Mouse (Mus musculus): Measurements from ENCODE around the gene Prdx6b. TPM values are rescaled to one million over a fixed set of nuclear protein-coding genes. Genes with fewer than 3 reads are reported as not detected.

Prdx6b gene
- polyA plus RNA-seq (2012; rRNA removed): not detected in 2 replicates

DNA sequence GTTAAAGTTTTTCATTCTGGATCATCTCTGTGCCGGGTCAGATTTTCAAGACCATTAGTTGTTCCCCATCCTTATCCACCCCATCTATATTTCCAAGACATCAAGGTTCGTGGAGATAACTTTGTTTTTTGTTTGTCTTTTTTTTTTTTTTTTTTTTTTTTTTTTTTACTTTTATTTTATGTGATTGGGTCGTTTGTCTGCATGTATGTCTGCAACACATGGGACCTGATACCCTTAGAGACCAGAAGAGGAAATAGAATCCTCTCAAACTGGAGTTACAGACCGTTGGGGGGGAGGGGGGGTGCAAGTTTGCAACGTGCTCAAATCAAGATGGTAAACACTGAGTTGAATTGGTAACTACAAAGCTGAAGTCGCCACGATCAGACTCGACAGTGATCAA, at the start of gene Prdx6b:
Prdx6b (plus strand) TSS at position 301 of the 400 bp plus-strand sequence.

DNA sequence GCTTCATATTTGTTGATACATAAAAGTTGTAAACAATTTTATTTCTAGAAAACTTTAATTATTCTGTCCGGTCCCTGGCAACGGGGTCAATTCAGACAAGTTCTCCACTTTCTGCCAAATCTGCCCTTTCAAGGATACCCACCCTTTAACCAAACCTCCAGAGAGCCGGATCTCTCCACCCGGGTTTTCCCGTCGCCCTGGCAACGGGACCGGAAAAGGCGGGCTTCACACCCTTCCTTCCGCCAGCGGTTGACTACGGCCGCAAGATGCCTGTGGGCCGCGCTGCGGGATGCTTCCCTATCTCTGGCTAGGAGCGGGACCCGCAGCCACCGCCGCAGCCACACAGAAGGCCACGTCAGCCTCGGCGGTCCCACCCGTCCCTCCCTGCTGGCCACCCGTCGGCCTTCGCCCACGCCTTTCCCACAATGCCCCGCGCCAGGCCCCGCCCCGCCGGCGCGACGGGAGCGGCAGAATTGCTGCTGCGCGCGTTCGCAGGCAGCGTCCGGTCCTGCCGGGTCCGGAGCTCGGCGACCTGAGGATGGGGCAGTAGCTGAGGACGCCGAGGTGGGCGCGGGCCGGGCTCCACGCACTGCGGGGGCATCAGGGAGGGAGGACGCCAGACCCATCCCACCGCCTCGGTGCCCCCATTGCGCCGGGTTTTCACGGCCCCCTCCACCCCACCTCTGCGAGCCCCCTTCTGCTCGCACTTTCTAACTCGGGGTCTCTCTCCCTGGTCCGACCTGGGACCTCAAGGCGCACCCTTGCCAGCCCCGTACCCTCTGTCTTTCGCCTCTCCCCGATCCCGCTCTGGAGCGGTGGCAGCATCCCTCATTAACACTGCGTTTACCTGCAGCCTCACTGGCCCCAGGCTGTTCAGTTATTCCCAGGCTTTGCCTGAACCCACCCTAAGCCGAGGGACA, 23.2 kb downstream of the Prdx6b start, which contains the start of gene Dnajc10:
Dnajc10 (plus strand) TSS at position 225 of the 920 bp plus-strand sequence.

Other genes with a start within 250 kb of the Prdx6b start
- 1.4 and 1.7 TPM in 2 replicates for gene Pde1a, start 163.0 kb upstream of the Prdx6b start, polyA plus RNA-seq (2012; rRNA removed)
- 10.3 and 11.4 TPM in 2 replicates for gene Dnajc10, start 23.0 kb downstream of the Prdx6b start, polyA plus RNA-seq (2012; rRNA removed)
- gene Frzb, start 155.2 kb downstream of the Prdx6b start, polyA plus RNA-seq (2012; rRNA removed): 0.44 and 0.45 TPM in 2 replicates

All from liver, embryonic 18 days (tissue).